Mouse (Mus musculus): ENCODE results near the gene Erp29. TPM values are rescaled to one million over a fixed set of nuclear protein-coding genes. Genes with fewer than 3 reads are reported as not detected.

The Erp29 gene
- polyA plus RNA-seq, 1 experiment, result 37.8 TPM

DNA sequence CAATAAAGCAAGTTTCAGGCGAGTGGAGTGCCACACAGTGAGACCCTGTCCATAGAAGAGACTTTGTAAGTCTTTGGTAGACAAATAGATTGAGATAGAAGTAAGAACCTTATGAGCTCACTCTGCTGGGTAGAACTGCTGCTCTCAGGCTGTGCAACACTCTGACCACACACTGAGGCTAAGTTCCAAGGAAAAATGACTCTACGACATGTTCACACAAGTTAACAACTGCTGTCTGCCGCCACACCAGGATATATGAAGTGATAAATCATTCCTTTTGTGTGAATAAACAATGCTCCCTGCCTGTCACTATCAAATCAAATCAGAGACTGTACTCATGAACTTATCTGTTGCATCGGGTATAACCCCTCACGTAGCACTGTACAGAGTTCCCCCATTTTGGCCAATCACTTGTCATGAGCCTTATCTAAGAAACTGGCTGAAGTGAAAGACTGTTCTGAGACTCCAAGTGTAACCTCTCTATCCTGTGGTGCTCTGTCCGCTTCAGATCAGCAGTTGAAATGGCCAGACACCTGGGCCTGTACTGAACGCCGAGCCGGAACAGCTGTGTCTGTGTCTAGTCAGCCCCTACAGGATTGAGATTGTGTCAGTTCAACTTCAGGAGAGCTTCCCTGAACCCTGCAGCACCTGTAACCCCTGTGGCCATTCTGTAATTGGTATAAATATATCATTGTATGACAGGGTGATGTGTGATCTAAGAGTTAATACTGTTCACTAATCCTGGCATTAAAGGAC lies 3.4 kb upstream of the Erp29 start:
- H3K27ac ChIP-seq (replicated peaks; ENCODE audit: low read depth, low read length), result no peak overlapping the region
- no peak overlapping the region for H3K4me3 ChIP-seq (ENCODE audit: insufficient read depth, low read depth, low read length)
- peaks cover 10% of the 10 kb centered on the region for H3K4me1 ChIP-seq (ENCODE audit: control insufficient read depth, insufficient read depth, insufficient read length, low read length)

DNA sequence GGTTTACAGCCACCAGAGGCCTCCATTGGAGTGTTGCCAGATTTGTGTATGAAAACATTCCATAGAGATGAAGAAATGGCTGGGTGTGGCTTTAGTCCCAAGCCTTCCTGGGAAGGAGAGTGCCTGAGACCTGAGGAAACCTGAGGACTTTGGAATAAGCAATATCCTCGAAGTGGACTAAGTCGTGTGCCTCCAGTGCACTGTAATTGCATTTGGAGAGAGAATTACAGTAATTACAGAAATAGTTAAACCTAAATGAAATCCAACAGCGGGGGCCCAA lies 2.1 kb upstream of the Erp29 start:
- H3K4me3 ChIP-seq (ENCODE audit: insufficient read depth, low read depth, low read length), result no peak overlapping the region
- no peak overlapping the region; the same call in 1 of the 2 replicates for H3K27ac ChIP-seq (replicated peaks; ENCODE audit: low read depth, low read length)
- peaks cover 10% of the 10 kb centered on the region for H3K4me1 ChIP-seq (ENCODE audit: control insufficient read depth, insufficient read depth, insufficient read length, low read length)

DNA sequence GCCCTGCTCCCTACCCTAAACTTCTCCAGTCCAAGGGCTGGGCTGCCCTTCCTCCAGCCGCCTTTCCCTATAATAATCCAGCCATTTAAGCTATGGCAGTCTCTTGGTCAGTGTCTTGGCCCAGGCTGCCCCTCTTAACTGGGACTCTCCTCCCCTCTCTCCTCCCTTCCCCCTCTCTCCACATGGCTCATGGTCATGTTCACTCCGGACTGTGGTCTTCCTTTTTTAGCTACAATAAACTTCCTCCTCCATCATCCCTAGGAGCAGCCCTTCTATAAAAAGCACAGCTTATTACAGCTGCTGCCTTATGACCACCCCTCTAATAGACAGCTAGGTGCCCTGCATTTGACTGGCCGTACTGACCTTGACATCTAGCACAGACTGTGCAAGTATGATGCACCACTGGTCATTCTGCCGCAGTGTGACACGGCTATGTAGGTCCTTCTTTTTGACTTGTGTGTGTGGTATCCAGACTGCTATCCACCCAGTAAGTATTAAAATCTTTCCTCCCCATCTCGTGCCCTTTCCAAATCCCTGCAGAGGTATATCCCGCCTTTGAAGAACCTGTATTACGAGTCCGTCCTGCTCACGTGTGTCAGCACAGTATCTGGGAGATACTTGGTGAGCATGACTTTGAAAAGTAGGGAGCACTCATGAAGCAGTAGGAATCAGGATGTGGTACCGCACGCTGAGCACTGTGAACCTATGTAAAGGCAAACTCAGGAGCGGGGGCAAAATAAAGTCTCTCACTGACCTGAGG lies 1.6 kb upstream of the Erp29 start:
- peak overlapping the region; percentile 42 for H3K27ac ChIP-seq (replicated peaks; ENCODE audit: low read depth, low read length)
- H3K4me3 ChIP-seq (ENCODE audit: insufficient read depth, low read depth, low read length), result no peak overlapping the region
- peaks cover 10% of the 10 kb centered on the region for H3K4me1 ChIP-seq (ENCODE audit: control insufficient read depth, insufficient read depth, insufficient read length, low read length)

DNA sequence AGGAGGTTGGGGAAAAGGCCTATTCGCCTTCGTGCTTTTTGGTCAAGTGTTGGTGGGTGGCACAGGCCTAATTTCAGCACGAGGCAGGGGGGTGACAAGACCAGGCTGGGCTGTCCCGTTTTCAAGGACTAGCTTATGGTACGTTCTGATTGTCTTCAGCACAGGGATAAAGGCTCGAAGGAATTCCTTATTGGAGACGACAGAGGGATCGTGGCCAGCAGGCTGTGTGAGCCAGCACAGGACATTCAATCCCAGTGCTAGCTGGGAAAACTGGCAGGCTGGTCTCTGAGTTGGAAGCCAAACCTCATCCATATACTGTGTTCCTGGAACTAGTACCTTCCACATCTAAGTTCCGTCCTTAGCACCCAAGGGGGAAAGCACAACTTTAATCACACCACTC lies 600 bp upstream of the Erp29 start:
- Histone ChIP-seq H3K27ac (replicated peaks; ENCODE audit: low read depth, low read length) (peak overlapping the region; percentile 99), H3K4me1 (ENCODE audit: control insufficient read depth, insufficient read depth, insufficient read length, low read length) (peaks cover 10% of the 10 kb centered on the region)

DNA sequence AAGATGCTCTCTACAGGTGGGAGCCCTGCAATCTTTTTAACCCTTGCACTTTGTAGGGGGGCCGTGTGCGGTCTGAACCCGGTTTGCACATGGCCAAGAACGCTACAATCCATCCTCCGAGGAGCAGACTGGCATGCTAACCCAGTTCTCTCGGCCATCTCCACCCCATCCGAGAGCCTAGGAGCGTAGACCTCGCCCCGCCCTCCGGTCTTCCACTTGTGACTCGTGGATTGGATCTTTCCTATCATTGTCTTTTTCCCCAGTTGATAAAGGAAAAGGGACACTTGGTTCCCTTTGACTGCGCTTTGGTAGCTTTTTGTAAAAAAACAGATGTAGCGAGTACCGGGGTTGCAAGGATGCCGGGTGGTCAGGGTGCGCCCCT lies 671 bp downstream of the Erp29 start, which contains the start of gene Tmem116:
TSS of gene Tmem116 (plus strand) at position 250 of the 382 bp plus-strand sequence.
- Histone ChIP-seq H3K4me1 (ENCODE audit: control insufficient read depth, insufficient read depth, insufficient read length, low read length) (peaks cover 10% of the 10 kb centered on the region), H3K4me3 (ENCODE audit: insufficient read depth, low read depth, low read length) (peak within 1 kb of the TSS; percentile 85), H3K27ac (replicated peaks; ENCODE audit: low read depth, low read length) (peak within 1 kb of the TSS; percentile 99)

More for the DNA sequence above, 600 bp upstream of the Erp29 start:
- H3K4me3 ChIP-seq (ENCODE audit: insufficient read depth, low read depth, low read length), result peak overlapping the region; percentile 76

DNA sequence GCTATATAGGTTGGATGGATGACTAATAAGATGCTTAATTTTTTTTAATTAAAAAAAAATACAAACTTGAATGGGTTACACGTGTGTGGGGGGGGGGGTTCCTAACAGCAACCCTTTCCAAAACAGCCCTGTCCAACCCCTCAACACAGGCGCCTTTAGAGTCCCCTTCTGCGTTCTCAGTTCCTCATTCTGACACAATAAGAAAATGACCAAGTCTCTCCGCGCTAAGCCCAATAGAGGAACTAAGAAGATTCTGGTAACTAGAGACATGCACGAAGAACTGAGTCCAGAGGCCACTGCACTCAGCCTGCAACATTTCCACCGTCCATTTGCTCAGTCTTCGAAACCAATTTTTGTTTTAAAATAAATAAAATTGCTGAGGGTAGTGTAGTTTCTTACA lies 1.1 kb downstream of the Erp29 start:
- H3K4me1 ChIP-seq (ENCODE audit: control insufficient read depth, insufficient read depth, insufficient read length, low read length), result peaks cover 10% of the 10 kb centered on the region
- no peak overlapping the region for H3K27ac ChIP-seq (replicated peaks; ENCODE audit: low read depth, low read length)
- peak overlapping the region; percentile 85 for H3K4me3 ChIP-seq (ENCODE audit: insufficient read depth, low read depth, low read length)

DNA sequence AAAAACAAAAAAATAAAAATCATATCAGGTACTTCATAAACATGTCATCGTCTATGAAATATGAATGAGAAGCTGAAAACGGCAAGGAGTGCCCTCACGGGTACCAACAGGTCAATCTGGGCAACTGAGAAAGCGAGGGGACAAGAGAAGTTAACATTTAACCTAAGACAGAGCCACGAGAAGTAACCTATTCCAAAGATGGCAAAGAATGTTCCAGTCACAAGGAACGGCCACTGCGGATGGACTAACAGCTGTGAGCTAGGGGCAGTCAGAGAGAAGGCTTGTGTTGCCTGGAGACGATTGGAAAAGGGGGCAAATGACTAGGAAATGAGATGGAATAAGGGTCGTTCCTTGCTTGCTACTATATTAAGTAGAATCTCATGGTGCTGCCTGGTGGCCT lies 1.8 kb downstream of the Erp29 start:
- Histone ChIP-seq H3K4me3 (ENCODE audit: insufficient read depth, low read depth, low read length) (peak overlapping the region; percentile 3; the same call in 1 of the 2 replicates), H3K4me1 (ENCODE audit: control insufficient read depth, insufficient read depth, insufficient read length, low read length) (peaks cover 10% of the 10 kb centered on the region), H3K27ac (replicated peaks; ENCODE audit: low read depth, low read length) (0 out of 2 replicates have a peak overlapping the region, but pooled peaks have one; percentile 6)

DNA sequence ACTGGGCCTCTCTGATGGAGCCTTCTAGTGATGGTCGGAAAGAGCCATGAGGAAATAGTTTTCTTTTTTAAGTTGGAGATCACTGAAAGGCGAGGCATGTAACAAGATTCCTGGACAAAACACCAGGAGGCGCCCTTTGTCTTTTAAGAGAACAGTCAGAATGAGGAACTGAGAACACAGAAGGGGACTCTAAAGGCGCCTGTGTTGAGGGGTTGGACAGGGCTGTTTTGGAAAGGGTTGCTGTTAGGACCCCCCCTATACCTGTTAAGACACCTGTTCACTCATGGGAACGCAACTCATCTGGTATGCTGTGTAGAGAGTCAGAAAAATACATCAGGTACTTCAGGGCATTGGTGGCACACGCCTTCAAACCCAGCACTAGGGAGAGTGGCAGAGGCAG lies 2.3 kb downstream of the Erp29 start:
- H3K4me3 ChIP-seq (ENCODE audit: insufficient read depth, low read depth, low read length), result no peak overlapping the region
- no peak overlapping the region for H3K27ac ChIP-seq (replicated peaks; ENCODE audit: low read depth, low read length)
- peaks cover 10% of the 10 kb centered on the region for H3K4me1 ChIP-seq (ENCODE audit: control insufficient read depth, insufficient read depth, insufficient read length, low read length)

DNA sequence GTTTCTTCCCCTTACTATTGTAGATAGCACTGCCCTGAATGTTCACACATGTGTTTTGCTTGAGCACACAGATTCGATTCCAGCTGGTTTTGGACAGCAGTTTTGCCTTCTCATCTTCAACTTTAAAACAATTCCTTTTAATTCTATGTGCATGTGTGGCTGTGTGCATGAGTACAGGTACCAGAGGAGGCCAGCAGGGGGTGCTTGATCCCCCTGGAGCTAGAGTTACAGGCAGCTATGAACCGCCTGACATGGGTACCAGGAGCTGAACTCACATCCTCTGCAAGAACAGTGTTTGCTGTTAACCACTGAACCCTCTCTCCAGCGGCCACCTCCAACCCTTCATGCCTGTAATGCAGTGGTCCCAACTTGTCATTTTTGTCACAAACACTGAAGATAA lies 3.9 kb downstream of the Erp29 start:
- Histone ChIP-seq H3K4me1 (ENCODE audit: control insufficient read depth, insufficient read depth, insufficient read length, low read length) (peaks cover under 1% of the 10 kb centered on the region; the same call in 1 of the 2 replicates), H3K4me3 (ENCODE audit: insufficient read depth, low read depth, low read length) (no peak overlapping the region), H3K27ac (replicated peaks; ENCODE audit: low read depth, low read length) (no peak overlapping the region)

DNA sequence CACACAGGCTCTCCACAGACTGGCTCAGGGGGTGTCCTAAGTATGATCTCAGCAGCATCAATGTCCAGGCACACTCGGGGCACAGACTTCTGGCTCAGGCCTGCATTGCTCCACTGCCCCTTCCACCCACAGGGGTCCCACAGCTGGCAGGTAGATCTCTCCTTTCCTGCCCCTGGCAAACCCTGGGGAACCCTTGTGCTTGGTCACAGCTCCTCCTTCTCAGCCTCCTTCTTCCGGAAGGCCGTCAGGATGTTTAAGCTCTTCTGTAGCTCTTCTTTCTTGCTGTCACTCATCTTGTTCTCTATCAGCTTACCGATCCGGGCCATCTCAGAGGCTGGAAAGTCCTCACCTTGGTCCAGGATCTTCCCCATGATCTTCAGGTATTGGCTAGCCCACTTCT lies 7.4 kb downstream of the Erp29 start:
- Histone ChIP-seq H3K4me1 (ENCODE audit: control insufficient read depth, insufficient read depth, insufficient read length, low read length) (no peaks in the 10 kb centered on the region), H3K27ac (replicated peaks; ENCODE audit: low read depth, low read length) (no peak overlapping the region), H3K4me3 (ENCODE audit: insufficient read depth, low read depth, low read length) (no peak overlapping the region)

DNA sequence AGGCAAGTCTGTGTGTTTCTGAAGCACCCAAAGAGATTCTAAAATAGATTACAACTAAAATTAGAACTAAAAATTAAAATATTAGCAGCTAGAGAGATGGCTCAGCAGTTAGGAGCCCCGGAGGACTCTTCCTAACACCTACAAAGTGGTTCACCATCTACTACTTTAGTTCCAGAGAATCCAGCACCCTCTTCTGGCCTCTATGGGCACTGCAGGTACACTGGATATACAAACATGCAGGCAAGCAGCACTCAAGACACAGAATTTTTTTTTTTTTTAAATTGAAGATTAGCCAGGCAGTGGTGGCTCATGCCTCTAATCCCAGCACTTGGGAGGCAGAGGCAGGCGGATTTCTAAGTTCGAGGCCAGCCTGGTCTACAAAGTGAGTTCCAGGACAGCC lies 8.8 kb downstream of the Erp29 start:
- Histone ChIP-seq H3K4me1 (ENCODE audit: control insufficient read depth, insufficient read depth, insufficient read length, low read length) (no peaks in the 10 kb centered on the region), H3K27ac (replicated peaks; ENCODE audit: low read depth, low read length) (no peak overlapping the region), H3K4me3 (ENCODE audit: insufficient read depth, low read depth, low read length) (no peak overlapping the region)

DNA sequence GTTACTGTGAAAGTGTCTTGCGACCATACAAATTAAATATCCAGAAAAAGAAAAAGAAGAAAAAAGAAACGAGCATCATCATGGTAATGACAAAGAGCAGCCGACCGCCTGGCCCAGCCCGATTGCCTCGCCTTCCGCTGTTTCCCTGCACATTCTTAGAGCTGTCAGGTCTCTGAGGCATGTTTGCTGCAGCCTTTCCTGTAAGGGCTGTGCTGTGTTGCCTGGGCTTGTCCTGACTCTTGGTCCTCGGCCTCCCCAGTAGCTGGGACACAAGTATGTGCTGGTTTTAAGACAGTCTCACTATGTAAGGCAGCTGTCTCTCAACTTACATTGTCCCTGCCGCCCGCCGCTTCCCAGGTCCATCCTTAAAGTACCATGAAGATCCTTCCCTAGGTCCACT lies 13.6 kb downstream of the Erp29 start:
- Histone ChIP-seq H3K4me1 (ENCODE audit: control insufficient read depth, insufficient read depth, insufficient read length, low read length) (no peaks in the 10 kb centered on the region), H3K27ac (replicated peaks; ENCODE audit: low read depth, low read length) (no peak overlapping the region), H3K4me3 (ENCODE audit: insufficient read depth, low read depth, low read length) (no peak overlapping the region)

DNA sequence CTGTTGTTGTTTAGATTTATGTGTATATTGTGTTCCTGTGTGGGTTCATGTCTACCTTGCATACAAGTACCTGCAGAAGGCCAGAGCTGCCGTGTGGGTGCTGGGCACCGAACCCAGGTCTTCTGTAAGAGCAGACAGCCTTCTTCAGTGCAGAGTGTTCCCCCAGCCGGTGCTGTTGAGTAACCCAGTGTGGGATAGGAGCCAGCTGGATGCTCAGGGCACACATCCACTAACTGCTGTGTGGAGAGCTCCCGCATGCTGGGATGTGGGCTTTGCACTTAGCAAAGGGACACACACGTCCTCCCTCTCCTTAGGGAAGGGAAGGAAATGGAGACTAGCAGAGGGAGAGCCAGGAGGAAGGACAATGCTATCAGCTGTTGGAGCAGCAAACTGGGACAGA lies 14.2 kb downstream of the Erp29 start:
- no peak overlapping the region for H3K4me3 ChIP-seq (ENCODE audit: insufficient read depth, low read depth, low read length)
- no peak overlapping the region for H3K27ac ChIP-seq (replicated peaks; ENCODE audit: low read depth, low read length)
- H3K4me1 ChIP-seq (ENCODE audit: control insufficient read depth, insufficient read depth, insufficient read length, low read length), result no peaks in the 10 kb centered on the region

DNA sequence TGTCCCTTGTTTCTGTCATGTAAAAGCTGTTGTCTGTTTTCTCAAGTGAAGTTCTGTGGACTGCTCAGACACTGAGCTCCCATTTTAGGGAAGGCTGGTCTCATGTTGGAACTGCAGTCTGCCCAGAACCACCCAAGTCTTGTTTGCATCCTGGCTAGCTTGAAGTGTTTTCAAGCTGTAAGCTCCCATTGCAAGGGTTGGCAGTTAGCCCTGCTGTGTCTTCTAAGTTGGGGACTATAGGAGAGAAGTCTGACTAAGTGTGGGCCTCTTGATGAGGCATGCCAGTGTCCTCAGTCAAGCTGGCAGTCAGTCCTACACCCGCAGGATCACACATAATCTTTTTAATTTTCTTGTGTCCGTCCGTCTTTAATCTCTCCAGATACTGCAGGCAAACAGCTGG lies 23.4 kb downstream of the Erp29 start:
- Histone ChIP-seq H3K4me3 (ENCODE audit: insufficient read depth, low read depth, low read length) (no peak overlapping the region), H3K27ac (replicated peaks; ENCODE audit: low read depth, low read length) (no peak overlapping the region), H3K4me1 (ENCODE audit: control insufficient read depth, insufficient read depth, insufficient read length, low read length) (no peaks in the 10 kb centered on the region)

DNA sequence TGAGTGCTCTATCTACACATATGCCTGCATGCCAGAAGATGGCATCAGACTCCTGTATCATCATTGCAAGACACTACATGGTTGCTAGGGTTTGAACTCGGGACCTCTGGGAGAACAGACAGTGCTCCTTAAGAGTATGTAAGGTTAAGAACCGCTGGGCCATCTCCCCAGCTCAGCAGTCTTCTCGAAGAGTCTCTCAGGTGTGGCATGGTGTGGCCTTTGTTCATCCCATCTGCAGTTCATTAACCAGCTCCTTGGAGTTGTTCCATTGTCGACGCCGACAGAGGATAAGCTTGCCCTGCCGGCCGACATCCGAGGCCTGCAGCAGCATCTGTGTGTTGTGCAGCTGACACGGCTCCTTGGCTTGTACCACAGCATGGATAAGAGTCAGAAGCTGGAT lies 29.0 kb downstream of the Erp29 start:
- Histone ChIP-seq H3K4me3 (ENCODE audit: insufficient read depth, low read depth, low read length) (no peak overlapping the region), H3K27ac (replicated peaks; ENCODE audit: low read depth, low read length) (no peak overlapping the region), H3K4me1 (ENCODE audit: control insufficient read depth, insufficient read depth, insufficient read length, low read length) (no peaks in the 10 kb centered on the region)

DNA sequence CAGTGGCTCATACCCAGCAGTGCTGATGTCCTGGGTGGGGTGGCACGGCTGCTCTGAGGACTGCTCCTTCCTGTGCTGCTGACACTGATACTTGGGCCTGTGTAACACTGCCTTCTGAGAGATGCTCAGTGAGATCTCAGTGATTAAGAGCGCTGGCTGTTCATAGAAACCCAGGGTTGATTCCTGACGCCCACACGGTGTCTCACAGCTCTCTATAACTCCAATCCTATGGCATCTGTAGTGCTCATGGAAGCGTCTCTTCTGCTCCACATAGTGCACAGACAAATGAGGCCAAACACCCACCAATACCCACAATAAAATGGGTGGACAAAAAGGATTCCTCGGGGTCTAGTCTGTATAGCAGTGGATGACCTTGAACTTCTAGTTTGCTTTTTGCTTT lies 29.5 kb downstream of the Erp29 start:
- Histone ChIP-seq H3K4me1 (ENCODE audit: control insufficient read depth, insufficient read depth, insufficient read length, low read length) (no peaks in the 10 kb centered on the region), H3K4me3 (ENCODE audit: insufficient read depth, low read depth, low read length) (no peak overlapping the region), H3K27ac (replicated peaks; ENCODE audit: low read depth, low read length) (no peak overlapping the region)

Measured in brown adipose tissue, adult 24 weeks (tissue).